Mouse (Mus musculus): Measurements from ENCODE around the gene a.

- TF ChIP-seq POLR2A (IDR thresholded peaks at IDR 0.05; ENCODE audit: insufficient read depth, low read length) (no peak), CTCF (IDR thresholded peaks at IDR 0.05; ENCODE audit: low read depth, low read length) (no peak), EP300 (IDR thresholded peaks at IDR 0.05; ENCODE audit: insufficient read depth, low read depth, low read length) (no peak)
Observed at GRCm38 (mm10) chr2:154869954-154870641, 78.9 kb downstream of the a start.

Data from ES-Bruce4 (cell line).